9 mouse cellular contexts compared by ENCODE assay signal in genomic region chr7:114494033-114494432, GRCm38 (mm10).
A peak's percentile ranks its signal among the peaks of the same experiment; 100 is the strongest.
DNase-seq lines count a peak whose midpoint lies in the region; ATAC-seq lines count a peak whose summit lies in the region.
"Had no signal": no experiment of that assay in that cellular context is flagged by ENCODE, and none has a peak within 500 bp of the region (broad histone marks: within the 10 kb centered on the region; RNA-seq: fewer than 3 reads in every experiment).

No protein-coding gene starts in this region.

- DNase-seq in kidney, adult 9 months, result peak; percentile 7
- no peak for DNase-seq in kidney, adult 11 months
- peak; percentile 6 to 18 for DNase-seq in spleen, postnatal 36 days (ENCODE audit: low spot score in 2 of 2)
- DNase-seq in spleen, adult 18-20 months, result no peak
- DNase-seq in neural tube, embryonic 10.5 days (ENCODE audit: extremely low spot score, low spot score), result no peak
- DNase-seq: forebrain, postnatal 0 days had no signal

- ATAC-seq in hematopoietic stem cell, adult 5-6 weeks (replicated peaks in 1 of 2; ENCODE audit: insufficient read depth in 1 of 2, low FRiP score in 2 of 2, low TSS enrichment in 1 of 2, low read depth in 1 of 2, poor library complexity in 2 of 2, severe bottlenecking in 2 of 2), result peak; percentile 92 to 98
- no peak for ATAC-seq in erythroid progenitor cell, adult 5-6 weeks (replicated peaks; ENCODE audit: low FRiP score, poor library complexity, severe bottlenecking)
- ATAC-seq: forebrain, postnatal 0 days; hindbrain, embryonic 16.5 days had no signal

Comparison
In these comparisons a context has a peak if more than half of its experiments do, and no peak if none do; other contexts are left out.
1. DNase-seq: peak in kidney, adult 9 months (single experiment) and spleen, postnatal 36 days (2 of 2); none in kidney, adult 11 months (single experiment), spleen, adult 18-20 months (0 of 2) and neural tube, embryonic 10.5 days (single experiment).